29 mouse cellular contexts compared by ENCODE assay signal in the genomic region with DNA sequence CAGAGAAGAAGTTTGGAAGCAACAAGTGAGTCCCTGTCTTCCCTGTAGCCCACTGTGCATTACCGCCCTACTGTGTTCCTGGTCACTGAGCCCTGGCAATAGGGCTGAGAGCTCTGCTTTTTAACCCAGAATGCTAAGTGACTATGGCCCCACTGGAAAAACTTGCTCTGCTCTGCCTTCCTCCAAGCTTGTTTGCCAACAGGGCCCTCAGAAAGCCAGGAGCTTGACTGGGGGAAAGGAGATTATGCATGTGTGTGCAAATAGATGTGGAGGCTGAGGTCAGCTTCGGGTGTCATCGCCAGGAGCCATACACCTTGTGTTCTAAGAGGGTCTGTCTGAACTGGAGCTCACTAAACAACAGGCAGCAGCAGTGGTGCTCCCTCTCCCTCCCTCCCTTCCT. TPM values are rescaled to one million over a fixed set of nuclear protein-coding genes. Genes with fewer than 3 reads are reported as not detected.
A peak's percentile ranks its signal among the peaks of the same experiment; 100 is the strongest.
DNase-seq lines count a peak whose midpoint lies in the region; ATAC-seq and TF ChIP-seq lines count a peak whose summit lies in the region.
"Had no signal": no experiment of that assay in that cellular context is flagged by ENCODE, and none has a peak within 500 bp of the region (broad histone marks: within the 10 kb centered on the region; RNA-seq: fewer than 3 reads in every experiment).

No protein-coding gene starts in this region.

- no peak overlapping the region for H3K4me2 ChIP-seq in kidney, embryonic 16.5 days (replicated peaks; ENCODE audit: low read depth, low read length)
- H3K4me2 ChIP-seq in liver, embryonic 11.5 days: no peak overlapping the region
- H3K4me2 ChIP-seq in liver, postnatal 0 days (ENCODE audit: low read depth, low read length): no peak overlapping the region
- H3K4me2 ChIP-seq: embryonic facial prominence, embryonic 15.5 days; forebrain, embryonic 12.5 days; heart, embryonic 13.5 days; intestine, embryonic 15.5 days; liver, embryonic 13.5 days; midbrain, embryonic 15.5 days; neural tube, embryonic 15.5 days had no signal

- peaks cover 23% of the 10 kb centered on the region for H3K4me1 ChIP-seq in kidney, embryonic 16.5 days (ENCODE audit: insufficient read depth, low read length)
- peaks cover 21% of the 10 kb centered on the region for H3K4me1 ChIP-seq in liver, embryonic 11.5 days (replicated peaks; ENCODE audit: control insufficient read depth, insufficient read depth, low read length)
- H3K4me1 ChIP-seq in liver, postnatal 0 days (ENCODE audit: insufficient read depth): peaks cover 23% of the 10 kb centered on the region

- no peak for TF ChIP-seq EP300 in liver, postnatal 0 days (IDR thresholded peaks at IDR 0.05; ENCODE audit: low read depth)

- H3K9ac ChIP-seq in kidney, embryonic 16.5 days (replicated peaks; ENCODE audit: low read length): no peak overlapping the region
- no peak overlapping the region for H3K9ac ChIP-seq in liver, embryonic 11.5 days (ENCODE audit: low read depth, low read length)
- H3K9ac ChIP-seq in liver, postnatal 0 days (replicated peaks): no peak overlapping the region
- H3K9ac ChIP-seq: embryonic facial prominence, embryonic 15.5 days; forebrain, embryonic 12.5 days; forebrain, postnatal 0 days; heart, embryonic 13.5 days; intestine, embryonic 15.5 days; liver, embryonic 13.5 days; midbrain, embryonic 15.5 days; neural tube, embryonic 15.5 days had no signal

- DNase-seq in kidney, adult 11 months: peak; percentile 1
- no peak for DNase-seq in liver, embryonic 11.5 days (ENCODE audit: low spot score)
- no peak for DNase-seq in liver, postnatal 0 days
- DNase-seq in testis, postnatal 10 days (ENCODE audit: low spot score): peak; percentile 27
- DNase-seq in testis, postnatal 14 days (ENCODE audit: low spot score): no peak
- DNase-seq: adrenal gland, postnatal 10 days; cerebellum, adult 8-10 months; cerebellum, postnatal 25 days; forebrain, postnatal 0 days; heart, postnatal 10 days; kidney, postnatal 14 days; liver, embryonic 13.5 days; lung, adult 2 months; lung, postnatal 10 days; retina, postnatal 1 day had no signal

- no peak overlapping the region for H3K4me3 ChIP-seq in kidney, embryonic 16.5 days (ENCODE audit: low read length)
- H3K4me3 ChIP-seq in liver, embryonic 11.5 days (ENCODE audit: low read depth, low read length): 0 out of 2 replicates have a peak overlapping the region, but pooled peaks have one; percentile 2
- no peak overlapping the region for H3K4me3 ChIP-seq in liver, postnatal 0 days (ENCODE audit: low read depth, low read length)
- H3K4me3 ChIP-seq: embryonic facial prominence, embryonic 10.5 days; embryonic facial prominence, embryonic 15.5 days; forebrain, embryonic 12.5 days; heart, embryonic 13.5 days; hindbrain, embryonic 10.5 days; intestine, embryonic 15.5 days; liver, embryonic 13.5 days; midbrain, embryonic 10.5 days; midbrain, embryonic 15.5 days; neural tube, embryonic 15.5 days had no signal

- no peaks in the 10 kb centered on the region for H3K27me3 ChIP-seq in kidney, embryonic 16.5 days (ENCODE audit: insufficient read depth, low read length)
- H3K27me3 ChIP-seq in liver, embryonic 11.5 days (replicated peaks; ENCODE audit: control insufficient read depth, insufficient read depth, low read length): no peaks in the 10 kb centered on the region
- H3K27me3 ChIP-seq in liver, postnatal 0 days (ENCODE audit: insufficient read depth, low read length): no peaks in the 10 kb centered on the region
- H3K27me3 ChIP-seq: embryonic facial prominence, embryonic 15.5 days; forebrain, embryonic 12.5 days; heart, embryonic 13.5 days; intestine, embryonic 15.5 days; liver, embryonic 13.5 days; midbrain, embryonic 15.5 days; neural tube, embryonic 15.5 days; Patski had no signal

- H3K27ac ChIP-seq in kidney, embryonic 16.5 days (ENCODE audit: low read length): no peak overlapping the region
- no peak overlapping the region for H3K27ac ChIP-seq in liver, embryonic 11.5 days (ENCODE audit: low read depth, low read length)
- no peak overlapping the region for H3K27ac ChIP-seq in liver, postnatal 0 days (ENCODE audit: low read depth)
- H3K27ac ChIP-seq: embryonic facial prominence, embryonic 10.5 days; embryonic facial prominence, embryonic 15.5 days; forebrain, embryonic 12.5 days; heart, embryonic 13.5 days; hindbrain, embryonic 10.5 days; intestine, embryonic 15.5 days; liver, embryonic 13.5 days; macrophage; midbrain, embryonic 10.5 days; midbrain, embryonic 15.5 days; neural tube, embryonic 15.5 days had no signal

- ATAC-seq in kidney, embryonic 16.5 days (ENCODE audit: low FRiP score, low TSS enrichment): no peak
- no peak for ATAC-seq in liver, embryonic 11.5 days (replicated peaks; ENCODE audit: low FRiP score)
- no peak for ATAC-seq in liver, postnatal 0 days
- ATAC-seq: forebrain, postnatal 0 days; hindbrain, embryonic 16.5 days; intestine, embryonic 15.5 days; midbrain, embryonic 15.5 days; Patski had no signal

- WGBS in kidney, embryonic 16.5 days: 93% methylated on average over 3 of the region's 3 CpGs
- WGBS in liver, embryonic 11.5 days: 95% methylated on average over 3 of the region's 3 CpGs
- WGBS in liver, postnatal 0 days (ENCODE audit: insufficient replicate concordance): 94% methylated on average over 3 of the region's 3 CpGs

- H3K36me3 ChIP-seq in kidney, embryonic 16.5 days (ENCODE audit: insufficient read depth, low read length): peaks cover 40% of the 10 kb centered on the region
- peaks cover 50% of the 10 kb centered on the region for H3K36me3 ChIP-seq in liver, embryonic 11.5 days (ENCODE audit: control insufficient read depth, insufficient read depth, low read length)
- H3K36me3 ChIP-seq in liver, postnatal 0 days (replicated peaks; ENCODE audit: insufficient read depth, low read length): peaks cover 52% of the 10 kb centered on the region

- TF ChIP-seq CTCF in liver, postnatal 0 days (IDR thresholded peaks at IDR 0.05; ENCODE audit: low read depth): no peak

- H3K9me3 ChIP-seq in kidney, embryonic 16.5 days (ENCODE audit: low read length): no peaks in the 10 kb centered on the region
- H3K9me3 ChIP-seq in liver, embryonic 11.5 days (ENCODE audit: control insufficient read depth, low read length): no peaks in the 10 kb centered on the region
- no peaks in the 10 kb centered on the region for H3K9me3 ChIP-seq in liver, postnatal 0 days (ENCODE audit: low read length)
- H3K9me3 ChIP-seq: embryonic facial prominence, embryonic 10.5 days; embryonic facial prominence, embryonic 15.5 days; forebrain, embryonic 12.5 days; heart, embryonic 13.5 days; hindbrain, embryonic 10.5 days; intestine, embryonic 15.5 days; liver, embryonic 13.5 days; midbrain, embryonic 10.5 days; midbrain, embryonic 15.5 days; neural tube, embryonic 15.5 days had no signal

RNA-seq across cellular contexts. Expression of gene Zfp866, which starts 3.1 kb away (rescaled TPM):
- 30.1 and 32.8 TPM in 2 replicates for polyA plus RNA-seq in kidney, embryonic 16.5 days (2015; fragmentation: Nextera tagmentation; extraction: Ambion mirVana)
- 21.3 and 21.7 TPM in 2 replicates for polyA plus RNA-seq in liver, embryonic 11.5 days (2014; fragmentation: Nextera tagmentation; extraction: Ambion mirVana)
- polyA plus RNA-seq in liver, postnatal 0 days (2015; fragmentation: Nextera tagmentation; extraction: Ambion mirVana): 3.6 and 4.6 TPM in 2 replicates

RNA-seq across cellular contexts. Expression of gene Atp13a1, which starts 3.1 kb away (rescaled TPM):
- polyA plus RNA-seq in kidney, embryonic 16.5 days (2015; fragmentation: Nextera tagmentation; extraction: Ambion mirVana): 61.4 and 62.3 TPM in 2 replicates
- polyA plus RNA-seq in liver, embryonic 11.5 days (2014; fragmentation: Nextera tagmentation; extraction: Ambion mirVana): 53.4 and 54.2 TPM in 2 replicates
- 12.9 and 13.8 TPM in 2 replicates for polyA plus RNA-seq in liver, postnatal 0 days (2015; fragmentation: Nextera tagmentation; extraction: Ambion mirVana)

RNA-seq across cellular contexts. Expression of gene Gmip, which starts 14.4 kb away (rescaled TPM):
- 10.1 and 11.3 TPM in 2 replicates for polyA plus RNA-seq in kidney, embryonic 16.5 days (2015; fragmentation: Nextera tagmentation; extraction: Ambion mirVana)
- polyA plus RNA-seq in liver, embryonic 11.5 days (2014; fragmentation: Nextera tagmentation; extraction: Ambion mirVana): 9.5 and 10.9 TPM in 2 replicates
- 6.2 and 7.4 TPM in 2 replicates for polyA plus RNA-seq in liver, postnatal 0 days (2015; fragmentation: Nextera tagmentation; extraction: Ambion mirVana)

RNA-seq across cellular contexts. Expression of gene Gm20422, which starts 19.4 kb away (rescaled TPM):
- polyA plus RNA-seq in kidney, embryonic 16.5 days (2015; fragmentation: Nextera tagmentation; extraction: Ambion mirVana): 0.68 and 0.82 TPM in 2 replicates
- polyA plus RNA-seq in liver, embryonic 11.5 days (2014; fragmentation: Nextera tagmentation; extraction: Ambion mirVana): 0.57 and 0.70 TPM in 2 replicates
- polyA plus RNA-seq in liver, postnatal 0 days (2015; fragmentation: Nextera tagmentation; extraction: Ambion mirVana): 0.18 and 0.86 TPM in 2 replicates
- polyA plus RNA-seq: embryonic facial prominence, embryonic 15.5 days; limb, embryonic 11.5 days; macrophage; neural tube, embryonic 15.5 days had no signal

RNA-seq across cellular contexts. Expression of gene Lpar2, which starts 28.1 kb away (rescaled TPM):
- polyA plus RNA-seq in kidney, embryonic 16.5 days (2015; fragmentation: Nextera tagmentation; extraction: Ambion mirVana): 0.86 and 0.96 TPM in 2 replicates
- 0.44 and 0.49 TPM in 2 replicates for polyA plus RNA-seq in liver, embryonic 11.5 days (2014; fragmentation: Nextera tagmentation; extraction: Ambion mirVana)
- 0.04 and 0.05 TPM in 2 replicates for polyA plus RNA-seq in liver, postnatal 0 days (2015; fragmentation: Nextera tagmentation; extraction: Ambion mirVana)

Comparison
In these comparisons a context has a peak if more than half of its experiments do, and no peak if none do; other contexts are left out.
1. DNase-seq: peak in kidney, adult 11 months (single experiment) and testis, postnatal 10 days (single experiment); none in liver, embryonic 11.5 days (single experiment), liver, postnatal 0 days (single experiment) and testis, postnatal 14 days (single experiment).